Mouse (Mus musculus): ENCODE measurements at regions not wholly inside any gene's neighbourhood (a gene's known extent, or its start where the extent isn't known, plus 50 kb on each side); places are given as distances from the start of the nearest gene placed in this dataset.

GRCm38 (mm10) chr2:149641207-149641606 lies 187.8 kb upstream of the Syndig1 start:
- Histone ChIP-seq H3K4me3 (ENCODE audit: low read depth, low read length) (no peak overlapping the region), H3K27me3 (ENCODE audit: insufficient read depth, low read length) (no peaks in the 10 kb centered on the region), H3K4me2 (no peak overlapping the region), H3K9me3 (ENCODE audit: low read depth, low read length) (no peaks in the 10 kb centered on the region), H3K4me1 (ENCODE audit: insufficient read depth) (no peaks in the 10 kb centered on the region), H3K36me3 (ENCODE audit: insufficient read depth) (no peaks in the 10 kb centered on the region), H3K9ac (no peak overlapping the region), H3K27ac (ENCODE audit: low read depth) (no peak overlapping the region)
- DNase-seq (peak; percentile 79), ATAC-seq (ENCODE audit: insufficient read depth) (no peak)
- no peak for TF ChIP-seq CTCF (IDR thresholded peaks at IDR 0.05; ENCODE audit: low read depth)
- 77% methylated on average over 3 of the region's 3 CpGs for WGBS

DNA sequence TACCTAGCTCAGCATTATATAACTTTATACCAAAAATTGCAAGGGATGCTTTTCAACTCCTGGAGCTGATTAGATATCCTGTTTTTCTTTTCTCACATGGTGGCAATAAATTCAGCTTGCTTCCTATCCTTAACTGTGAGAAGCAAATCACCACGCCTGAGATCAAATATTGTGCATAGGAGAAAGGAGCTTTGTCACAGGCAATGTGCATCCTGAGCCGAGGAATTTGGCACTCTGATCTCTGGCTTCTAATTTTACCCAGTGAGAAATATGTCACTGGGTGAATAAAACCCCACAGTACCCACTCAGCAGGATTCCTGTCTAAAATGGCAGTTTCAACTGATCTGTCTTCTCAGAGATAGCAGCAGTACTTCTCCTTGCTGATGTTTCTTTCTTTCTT lies 177.2 kb upstream of the Syndig1 start:
- no peak for DNase-seq
- Histone ChIP-seq H3K27me3 (ENCODE audit: insufficient read depth, low read length) (no peaks in the 10 kb centered on the region), H3K9ac (no peak overlapping the region), H3K4me1 (ENCODE audit: insufficient read depth) (no peaks in the 10 kb centered on the region), H3K4me2 (no peak overlapping the region), H3K4me3 (ENCODE audit: low read depth, low read length) (no peak overlapping the region), H3K9me3 (ENCODE audit: low read depth, low read length) (no peaks in the 10 kb centered on the region), H3K36me3 (ENCODE audit: insufficient read depth) (no peaks in the 10 kb centered on the region), H3K27ac (ENCODE audit: low read depth) (no peak overlapping the region)
- TF ChIP-seq CTCF (IDR thresholded peaks at IDR 0.05; ENCODE audit: low read depth): no peak
- 53% methylated on average over 2 of the region's 2 CpGs for WGBS
- no peak for ATAC-seq (ENCODE audit: insufficient read depth)

- Histone ChIP-seq H3K4me1 (ENCODE audit: insufficient read depth) (no peaks in the 10 kb centered on the region), H3K27ac (ENCODE audit: low read depth) (no peak overlapping the region), H3K27me3 (ENCODE audit: insufficient read depth, low read length) (no peaks in the 10 kb centered on the region), H3K9me3 (ENCODE audit: low read depth, low read length) (no peaks in the 10 kb centered on the region), H3K9ac (no peak overlapping the region), H3K4me2 (no peak overlapping the region), H3K4me3 (ENCODE audit: low read depth, low read length) (no peak overlapping the region), H3K36me3 (ENCODE audit: insufficient read depth) (no peaks in the 10 kb centered on the region)
- no peak for ATAC-seq (ENCODE audit: insufficient read depth)
- DNase-seq: no peak
- no peak for TF ChIP-seq CTCF (IDR thresholded peaks at IDR 0.05; ENCODE audit: low read depth)
- WGBS: 66% methylated on average over 5 of the region's 5 CpGs
Observed at GRCm38 (mm10) chr2:149661086-149661485, 167.9 kb upstream of the Syndig1 start.

DNA sequence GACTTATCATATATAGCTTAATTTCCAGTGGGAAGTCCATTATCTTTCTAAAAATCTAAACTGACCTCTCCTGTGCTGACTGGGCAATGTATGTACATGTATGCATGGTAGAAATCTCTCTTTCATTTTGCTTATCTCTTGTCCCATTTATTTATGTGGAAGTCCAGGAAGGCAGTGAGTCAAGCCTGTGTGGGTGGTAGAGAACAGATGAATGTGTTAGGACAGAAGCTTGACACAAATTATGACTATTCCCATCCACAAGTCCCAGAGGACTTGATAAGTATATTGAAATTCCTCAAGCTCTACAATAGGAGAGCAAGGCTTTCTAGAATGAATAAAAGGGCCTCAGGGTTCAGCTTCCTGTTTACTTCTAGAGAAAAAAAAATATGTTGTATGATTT lies 164.6 kb upstream of the Syndig1 start:
- H3K36me3 ChIP-seq (ENCODE audit: insufficient read depth): no peaks in the 10 kb centered on the region
- no peak overlapping the region for H3K27ac ChIP-seq (ENCODE audit: low read depth)
- TF ChIP-seq CTCF (IDR thresholded peaks at IDR 0.05; ENCODE audit: low read depth): no peak
- H3K9ac ChIP-seq: no peak overlapping the region
- H3K4me1 ChIP-seq (ENCODE audit: insufficient read depth): no peaks in the 10 kb centered on the region
- no peak overlapping the region for H3K4me3 ChIP-seq (ENCODE audit: low read depth, low read length)
- no peaks in the 10 kb centered on the region for H3K27me3 ChIP-seq (ENCODE audit: insufficient read depth, low read length)
- H3K4me2 ChIP-seq: no peak overlapping the region
- no peak for ATAC-seq (ENCODE audit: insufficient read depth)
- no peak for DNase-seq
- H3K9me3 ChIP-seq (ENCODE audit: low read depth, low read length): no peaks in the 10 kb centered on the region

- no peaks in the 10 kb centered on the region for H3K9me3 ChIP-seq (ENCODE audit: low read depth, low read length)
- ATAC-seq (ENCODE audit: insufficient read depth): no peak
- 68% methylated on average over 3 of the region's 3 CpGs for WGBS
- DNase-seq: no peak
- no peak overlapping the region for H3K4me3 ChIP-seq (ENCODE audit: low read depth, low read length)
- no peaks in the 10 kb centered on the region for H3K36me3 ChIP-seq (ENCODE audit: insufficient read depth)
- no peak overlapping the region for H3K9ac ChIP-seq
- no peaks in the 10 kb centered on the region for H3K4me1 ChIP-seq (ENCODE audit: insufficient read depth)
- no peak overlapping the region for H3K4me2 ChIP-seq
- no peaks in the 10 kb centered on the region for H3K27me3 ChIP-seq (ENCODE audit: insufficient read depth, low read length)
- no peak for TF ChIP-seq CTCF (IDR thresholded peaks at IDR 0.05; ENCODE audit: low read depth)
- H3K27ac ChIP-seq (ENCODE audit: low read depth): no peak overlapping the region
Observed at GRCm38 (mm10) chr2:149666412-149666811, 162.6 kb upstream of the Syndig1 start.

DNA sequence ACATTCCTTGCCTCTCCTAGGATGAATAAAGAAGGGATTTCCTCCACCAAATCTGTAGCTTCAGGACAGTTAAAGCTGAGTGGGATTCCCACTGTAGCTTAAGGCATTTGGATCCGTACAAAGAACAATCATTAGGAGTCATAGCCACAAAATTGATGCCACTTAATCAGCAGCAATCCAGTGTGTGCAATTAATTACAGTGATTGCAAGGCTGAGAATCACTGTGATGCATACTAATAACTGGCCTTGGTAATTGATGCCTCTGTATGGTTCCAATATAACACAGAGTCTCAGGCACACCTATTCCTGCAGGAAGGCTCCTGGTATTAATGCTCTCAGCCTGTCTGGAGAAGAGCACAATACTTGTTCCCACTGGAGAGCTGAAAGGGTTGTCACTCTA lies 157.1 kb upstream of the Syndig1 start:
- no peak overlapping the region for H3K4me3 ChIP-seq (ENCODE audit: low read depth, low read length)
- no peaks in the 10 kb centered on the region for H3K27me3 ChIP-seq (ENCODE audit: insufficient read depth, low read length)
- H3K9ac ChIP-seq: no peak overlapping the region
- no peak overlapping the region for H3K27ac ChIP-seq (ENCODE audit: low read depth)
- TF ChIP-seq CTCF (IDR thresholded peaks at IDR 0.05; ENCODE audit: low read depth): no peak
- H3K4me1 ChIP-seq (ENCODE audit: insufficient read depth): no peaks in the 10 kb centered on the region
- H3K9me3 ChIP-seq (ENCODE audit: low read depth, low read length): no peaks in the 10 kb centered on the region
- no peak overlapping the region for H3K4me2 ChIP-seq
- no peak for ATAC-seq (ENCODE audit: insufficient read depth)
- WGBS: 66% methylated on average over 1 of the region's 1 CpGs
- H3K36me3 ChIP-seq (ENCODE audit: insufficient read depth): no peaks in the 10 kb centered on the region
- DNase-seq: no peak

DNA sequence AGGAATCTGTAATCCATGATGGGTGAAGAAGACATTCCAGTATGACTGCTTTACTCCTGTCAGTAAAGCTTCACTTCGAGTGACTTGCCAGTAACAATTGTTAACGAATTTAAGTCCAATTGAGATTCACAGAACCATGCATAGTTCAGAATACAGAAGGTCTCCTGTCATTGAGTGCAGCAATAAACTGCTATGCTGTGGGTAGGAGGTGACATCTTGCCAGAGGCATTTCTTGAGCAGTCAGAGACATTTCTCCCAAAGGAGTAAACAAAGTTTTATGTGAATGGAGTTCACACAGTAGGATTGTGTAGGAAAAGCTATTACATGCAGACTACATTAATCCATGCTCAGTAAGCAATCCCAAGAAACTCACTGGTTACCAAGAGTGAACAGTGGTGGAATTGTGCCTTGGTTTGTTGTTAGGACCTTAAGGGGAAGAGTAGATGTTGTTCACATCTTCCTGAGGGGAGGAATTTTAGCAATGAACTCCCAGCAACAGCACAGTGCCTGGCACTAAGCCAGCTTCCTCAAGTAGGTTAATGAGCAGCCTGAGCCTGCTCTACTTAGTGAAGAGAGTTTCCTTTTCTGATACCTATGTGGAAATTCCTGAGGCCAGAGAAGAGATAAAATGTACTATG lies 149.1 kb upstream of the Syndig1 start:
- H3K27ac ChIP-seq (ENCODE audit: low read depth): no peak overlapping the region
- H3K9ac ChIP-seq: no peak overlapping the region

GRCm38 (mm10) chr2:149722342-149722741 lies 106.7 kb upstream of the Syndig1 start:
- no peak for ATAC-seq (ENCODE audit: insufficient read depth)
- no peaks in the 10 kb centered on the region for H3K27me3 ChIP-seq (ENCODE audit: insufficient read depth, low read length)
- TF ChIP-seq CTCF (IDR thresholded peaks at IDR 0.05; ENCODE audit: low read depth): no peak
- H3K4me3 ChIP-seq (ENCODE audit: low read depth, low read length): no peak overlapping the region
- no peak for DNase-seq
- H3K36me3 ChIP-seq (ENCODE audit: insufficient read depth): no peaks in the 10 kb centered on the region
- no peak overlapping the region for H3K4me2 ChIP-seq
- H3K9me3 ChIP-seq (ENCODE audit: low read depth, low read length): no peaks in the 10 kb centered on the region
- no peaks in the 10 kb centered on the region for H3K4me1 ChIP-seq (ENCODE audit: insufficient read depth)
- 56% methylated on average over 3 of the region's 3 CpGs for WGBS
- no peak overlapping the region for H3K27ac ChIP-seq (ENCODE audit: low read depth)
- no peak overlapping the region for H3K9ac ChIP-seq

More for the DNA sequence above, 149.1 kb upstream of the Syndig1 start:
- no peak for TF ChIP-seq CTCF (IDR thresholded peaks at IDR 0.05; ENCODE audit: low read depth)
- peak; percentile 84; the same call in 1 of the 2 replicates for ATAC-seq (ENCODE audit: insufficient read depth)
- H3K36me3 ChIP-seq (ENCODE audit: insufficient read depth): no peaks in the 10 kb centered on the region
- no peak overlapping the region for H3K4me2 ChIP-seq
- no peak overlapping the region for H3K4me3 ChIP-seq (ENCODE audit: low read depth, low read length)
- no peaks in the 10 kb centered on the region for H3K9me3 ChIP-seq (ENCODE audit: low read depth, low read length)
- H3K4me1 ChIP-seq (ENCODE audit: insufficient read depth): no peaks in the 10 kb centered on the region
- WGBS: 72% methylated on average over 2 of the region's 2 CpGs
- DNase-seq: peak; percentile 79
- H3K27me3 ChIP-seq (ENCODE audit: insufficient read depth, low read length): no peaks in the 10 kb centered on the region
